Mouse (Mus musculus) naive thymus-derived CD4-positive, alpha-beta T cell, adult 2 months (primary cell): ENCODE measurements around the gene Plin4.
"Not testable (repeated sequence)": the region's sequence is repeated elsewhere in the genome, so short reads cannot be mapped to it uniquely, and the experiment has no call there.

Source experiments
- DNase-seq: peaks from one replicate; pipeline ENCODE4 v3.0.0-alpha.2; 2011; ENCODE audit warnings: low read depth

Plin4 gene

DNA sequence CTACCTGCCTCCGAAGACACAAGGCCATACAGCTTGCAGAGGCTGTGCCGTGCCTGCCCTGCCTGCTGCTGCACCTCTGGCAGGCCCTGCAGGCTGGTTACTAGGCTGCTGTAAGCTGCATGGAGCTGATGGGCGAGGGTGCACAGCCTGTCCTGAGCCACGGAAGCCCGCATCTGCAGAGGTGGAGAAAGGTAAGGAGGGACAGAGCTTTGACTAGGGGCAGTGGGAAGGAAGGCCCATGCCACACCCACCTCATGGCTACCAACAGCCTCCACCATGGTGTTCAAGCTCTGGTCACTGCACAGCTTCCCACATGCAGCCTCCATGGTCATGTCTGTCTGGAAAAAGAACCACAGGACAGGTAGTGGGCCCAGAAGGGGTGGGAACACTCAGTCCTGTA, 7.4 kb downstream of the Plin4 start:
- no peak for DNase-seq

DNA sequence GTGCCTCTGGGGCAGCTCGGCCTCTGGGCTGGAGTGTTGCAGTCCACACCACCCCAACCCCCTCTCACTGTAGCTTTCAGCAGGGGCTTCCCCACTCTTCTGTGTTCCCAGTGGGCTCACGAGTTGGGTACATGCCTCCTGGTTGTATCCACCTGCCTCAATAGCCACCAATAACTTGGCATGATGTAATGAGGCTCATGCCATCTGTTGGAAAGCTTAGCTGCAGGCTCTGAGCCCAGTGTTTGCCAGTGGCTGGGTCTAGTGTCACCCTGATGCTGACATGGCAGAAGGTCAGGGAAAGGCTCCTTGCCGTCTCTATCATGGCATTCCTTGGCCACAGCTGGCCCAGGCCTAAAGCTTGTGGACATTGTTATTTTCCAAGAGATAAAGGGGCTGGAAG, 8.8 kb downstream of the Plin4 start:
- no peak for DNase-seq

DNA sequence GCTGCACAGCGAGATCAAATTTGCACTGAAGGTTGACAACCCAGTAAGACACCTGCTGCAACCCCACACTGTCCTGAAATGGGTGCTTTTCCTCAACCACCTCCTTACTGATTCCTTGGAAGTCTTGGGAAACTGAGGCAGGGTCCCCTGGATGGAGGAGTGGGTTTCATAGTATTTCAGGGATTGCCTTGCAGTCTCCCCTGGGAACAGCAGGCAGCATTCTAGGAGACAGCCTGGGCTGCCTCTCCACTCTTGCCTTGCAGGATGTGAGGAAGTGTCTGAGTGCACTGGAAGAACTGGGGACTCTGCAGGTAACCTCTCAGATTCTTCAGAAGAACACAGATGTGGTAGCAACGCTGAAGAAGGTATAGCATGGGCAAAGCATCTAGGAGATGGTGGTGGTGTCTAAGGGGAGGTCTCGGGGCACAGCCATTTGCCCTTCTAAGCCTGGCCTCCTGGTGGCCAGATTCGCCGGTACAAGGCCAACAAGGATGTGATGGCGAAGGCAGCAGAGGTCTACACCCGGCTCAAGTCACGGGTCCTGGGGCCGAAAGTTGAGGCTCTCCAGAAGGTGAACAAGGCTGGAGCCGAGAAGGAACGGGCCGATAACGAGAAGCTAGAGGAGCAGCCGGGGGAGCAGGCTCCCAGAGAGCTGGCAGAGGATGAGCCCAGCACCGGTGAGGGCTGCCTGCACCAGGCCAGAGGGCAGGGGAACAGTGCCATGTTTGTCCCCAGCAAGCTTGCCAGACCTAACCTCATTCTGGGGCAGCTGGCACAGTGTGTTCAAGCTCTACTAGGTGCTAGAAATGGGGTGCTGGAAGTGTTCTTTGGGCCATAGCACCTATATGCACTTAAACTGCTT, 10.7 kb downstream of the Plin4 start:
- DNase-seq, result no peak

DNA sequence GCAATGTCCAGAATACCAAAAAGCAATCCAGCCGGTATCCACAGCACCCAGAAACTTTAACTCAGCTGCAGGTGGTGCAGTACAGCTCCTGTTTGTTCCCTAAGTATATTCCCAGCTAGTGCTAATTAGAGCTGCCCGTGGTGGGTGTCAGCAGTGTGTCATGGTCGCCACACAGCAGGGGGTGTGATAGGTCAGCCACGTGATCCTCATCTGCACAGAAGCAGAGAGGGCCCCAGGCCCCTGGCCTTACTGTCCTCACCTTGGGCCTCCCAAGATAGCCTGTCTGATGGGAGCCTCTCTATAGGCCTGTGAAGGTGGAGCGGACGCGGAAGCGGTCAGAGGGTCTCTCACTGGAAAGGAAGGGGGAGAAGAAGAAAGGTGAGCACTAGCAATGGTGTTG, 11.4 kb downstream of the Plin4 start:
- DNase-seq, result no peak

DNA sequence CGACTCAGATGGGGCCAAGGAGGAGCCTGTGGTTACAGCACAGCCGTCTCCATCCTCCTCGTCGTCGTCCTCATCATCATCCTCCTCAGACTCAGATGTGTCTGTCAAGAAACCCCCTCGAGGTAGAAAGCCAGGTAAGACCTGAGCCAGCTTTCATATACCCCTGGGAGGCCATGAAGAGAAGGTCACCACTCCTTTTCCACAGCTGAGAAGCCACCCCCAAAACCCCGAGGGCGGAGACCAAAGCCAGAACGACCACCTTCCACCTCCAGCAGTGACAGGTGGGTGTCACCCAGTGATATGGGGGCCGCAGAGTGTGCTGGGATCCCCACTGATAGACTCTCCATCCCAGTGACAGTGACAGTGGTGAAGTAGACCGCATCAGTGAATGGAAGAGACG, 12.7 kb downstream of the Plin4 start:
- DNase-seq, result no peak

DNA sequence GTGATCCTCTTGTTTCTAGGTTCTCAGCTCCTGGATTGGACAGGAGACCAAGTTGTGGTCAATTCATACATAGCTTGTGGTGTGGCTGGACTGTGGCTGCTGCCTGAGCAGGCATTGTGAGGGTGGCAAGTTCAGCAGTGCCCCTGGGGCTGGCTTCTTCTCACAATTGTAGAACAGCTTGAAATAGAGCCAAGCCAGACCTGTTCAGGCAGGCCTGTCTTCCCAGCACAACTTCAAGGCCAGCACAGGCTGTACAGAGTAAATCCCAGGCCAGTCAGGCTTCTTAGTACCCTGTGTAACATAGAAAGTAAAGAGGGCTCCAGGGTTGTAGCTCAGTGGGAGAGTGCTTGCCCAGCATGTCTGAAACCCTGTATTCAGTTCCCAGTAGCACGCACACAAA, 16.8 kb downstream of the Plin4 start:
- DNase-seq, result no peak

DNA sequence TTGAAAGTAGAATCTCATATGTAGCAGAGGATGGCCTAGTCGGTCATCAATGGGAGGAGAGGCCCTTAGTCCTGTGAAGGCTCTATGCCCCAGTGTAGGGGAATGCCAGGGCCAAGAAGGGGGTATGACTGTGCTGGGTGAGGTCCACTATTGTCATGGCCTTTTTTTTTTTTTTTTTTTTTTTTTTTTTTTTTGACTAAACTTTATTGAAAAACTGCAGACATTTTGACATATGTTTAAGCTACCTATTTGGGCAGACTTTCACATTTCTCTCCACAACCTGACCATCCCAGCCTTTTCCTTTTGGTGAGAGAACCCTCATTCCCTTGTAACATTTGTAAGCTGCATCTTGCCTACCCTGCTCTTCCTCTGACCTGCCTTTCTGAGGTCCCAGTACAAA, 17.3 kb downstream of the Plin4 start:
- DNase-seq, result peak; percentile 27

DNA sequence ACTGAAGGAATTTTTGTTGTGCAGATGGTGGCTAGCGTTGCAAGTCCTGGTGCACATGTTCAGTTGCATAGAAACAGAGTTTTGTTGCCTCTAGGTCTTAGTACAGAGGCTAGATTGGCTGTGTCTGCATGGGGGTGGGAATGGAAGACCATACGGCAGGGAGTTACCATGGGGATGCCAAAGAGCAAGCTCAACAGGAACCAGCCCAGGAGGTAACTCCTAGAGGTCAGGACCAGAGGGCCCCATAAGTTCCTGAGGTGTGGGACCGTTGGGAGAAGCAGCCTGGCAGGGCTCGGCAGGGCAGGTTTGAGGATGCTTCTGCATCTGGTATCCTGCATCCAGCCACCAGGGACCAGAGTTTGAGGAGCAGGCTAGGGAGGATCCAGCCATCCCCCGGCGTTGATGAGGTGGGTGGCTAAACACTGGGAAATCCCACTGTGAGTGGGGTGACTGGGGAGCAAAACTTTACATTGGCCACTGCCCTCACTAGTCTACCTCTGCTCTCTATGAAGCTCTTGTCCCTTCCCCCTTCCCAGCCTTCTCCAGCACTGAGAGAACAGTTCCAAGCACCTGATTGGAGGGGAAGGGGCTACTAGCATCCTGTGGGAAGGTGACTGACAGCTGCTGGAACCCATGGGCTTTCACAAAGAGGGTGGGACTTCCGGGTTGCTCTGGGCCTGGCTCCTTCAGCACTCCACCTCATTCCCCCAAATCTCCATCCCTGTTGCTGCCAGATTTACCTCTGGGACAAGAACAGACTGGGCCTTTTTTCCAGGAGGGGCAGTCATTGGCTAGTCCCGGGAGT, 28.6 kb downstream of the Plin4 start:
- DNase-seq, result no peak

DNA sequence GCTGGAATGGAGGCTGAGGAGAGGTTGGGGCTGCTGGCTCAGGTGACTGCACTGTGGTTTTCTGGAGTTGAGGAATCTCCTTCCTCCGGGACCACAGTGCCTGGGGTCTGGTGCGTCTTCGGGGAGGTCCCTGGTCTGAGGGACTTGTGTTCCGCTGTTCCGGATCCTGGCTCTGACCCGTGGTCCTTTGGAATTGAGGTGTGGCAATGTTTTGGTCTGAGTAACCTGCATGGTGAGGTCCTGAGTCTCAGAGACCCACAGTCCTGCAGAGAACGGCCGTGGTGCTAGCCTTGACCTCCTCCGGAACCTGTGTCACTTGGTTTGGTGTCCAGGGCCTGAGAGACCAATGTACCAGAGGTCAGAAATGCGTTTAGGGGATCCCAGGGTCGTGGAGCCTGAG, 29.7 kb downstream of the Plin4 start:
- DNase-seq, result peak; percentile 45

DNA sequence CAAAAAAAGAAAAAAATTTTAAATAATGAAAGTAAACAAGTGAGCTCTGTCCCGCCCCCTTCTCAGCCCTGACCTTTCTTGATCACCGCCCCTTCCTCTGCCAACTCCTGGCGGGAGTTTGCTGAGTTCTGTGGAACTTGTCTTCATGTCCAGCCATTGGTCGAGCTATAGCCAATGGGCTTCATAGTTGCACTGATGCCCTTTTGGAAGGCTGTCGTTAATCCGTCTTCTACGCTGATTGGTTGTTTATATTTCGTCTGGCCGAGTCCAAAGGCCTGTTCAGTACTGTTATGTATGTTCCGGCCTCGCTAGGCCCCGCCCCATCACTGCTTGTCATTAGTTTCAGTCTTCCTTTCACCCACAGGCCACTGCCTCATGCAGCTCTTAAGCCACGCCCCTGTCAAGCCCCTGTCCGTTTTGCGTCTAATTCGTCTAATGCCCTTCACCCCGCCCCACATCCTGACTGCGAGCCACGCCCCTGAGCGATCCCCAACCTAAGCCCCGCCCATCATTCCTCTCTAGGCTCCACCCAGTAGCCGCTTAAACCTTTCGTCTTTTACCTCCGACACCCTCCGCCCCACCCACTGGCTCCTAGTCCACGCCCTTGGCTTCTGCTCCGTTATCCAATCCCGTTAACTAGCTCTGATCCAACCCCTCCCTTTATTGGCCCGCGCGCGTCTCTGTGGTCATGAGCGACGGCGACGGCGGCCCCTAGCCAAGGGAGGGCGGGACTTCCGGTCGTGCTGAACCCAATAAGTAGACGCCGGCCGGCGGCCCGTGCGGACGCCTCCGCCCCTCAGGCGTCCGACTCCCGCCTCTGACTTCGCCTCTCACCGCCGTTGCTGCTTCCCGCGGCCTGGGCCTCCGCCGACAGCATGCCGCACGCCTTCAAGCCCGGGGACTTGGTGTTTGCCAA, 30.5 kb downstream of the Plin4 start, which contains the start of gene Hdgfl2:
Gene Hdgfl2 (plus strand): TSS at position 755 of the 916 bp plus-strand sequence.
- peak; percentile 100 for DNase-seq

DNA sequence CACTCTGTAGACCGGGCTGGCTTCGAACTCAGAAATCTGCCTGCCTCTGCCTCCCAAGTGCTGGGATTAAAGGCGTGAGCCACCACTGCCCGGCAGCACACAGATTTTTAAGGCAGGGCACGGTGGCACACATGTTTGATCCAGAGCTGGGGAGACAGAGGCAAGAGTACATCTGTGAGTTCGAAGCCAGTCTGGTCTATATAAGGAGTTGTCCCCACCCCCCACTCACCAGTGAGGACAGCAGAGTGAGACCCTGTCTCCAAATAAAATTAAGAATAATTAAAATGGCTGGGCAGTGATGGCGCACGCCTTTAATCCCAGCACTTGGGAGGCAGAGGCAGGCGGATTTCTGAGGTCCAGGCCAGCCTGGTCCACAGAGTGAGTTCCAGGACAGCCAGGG, 31.2 kb downstream of the Plin4 start:
- peak; percentile 37 for DNase-seq

DNA sequence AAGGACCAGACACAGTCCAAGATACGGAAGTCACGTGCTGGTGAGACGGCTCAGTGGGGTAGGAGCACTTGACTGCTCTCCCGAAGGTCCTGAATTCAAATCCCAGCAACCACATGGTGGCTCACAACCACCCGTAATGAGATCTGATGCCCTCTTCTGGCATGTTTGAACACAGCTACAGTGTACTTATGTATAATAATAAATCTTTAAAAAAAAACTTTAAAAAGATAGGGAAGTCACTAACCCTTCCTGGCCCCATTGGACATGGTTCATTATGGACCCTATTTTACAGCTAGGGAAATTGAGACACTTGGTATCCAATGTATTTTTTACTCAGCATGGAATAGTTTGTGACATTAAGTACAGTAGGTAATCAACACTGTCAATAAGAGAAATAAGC, 32.1 kb downstream of the Plin4 start:
- no peak for DNase-seq

DNA sequence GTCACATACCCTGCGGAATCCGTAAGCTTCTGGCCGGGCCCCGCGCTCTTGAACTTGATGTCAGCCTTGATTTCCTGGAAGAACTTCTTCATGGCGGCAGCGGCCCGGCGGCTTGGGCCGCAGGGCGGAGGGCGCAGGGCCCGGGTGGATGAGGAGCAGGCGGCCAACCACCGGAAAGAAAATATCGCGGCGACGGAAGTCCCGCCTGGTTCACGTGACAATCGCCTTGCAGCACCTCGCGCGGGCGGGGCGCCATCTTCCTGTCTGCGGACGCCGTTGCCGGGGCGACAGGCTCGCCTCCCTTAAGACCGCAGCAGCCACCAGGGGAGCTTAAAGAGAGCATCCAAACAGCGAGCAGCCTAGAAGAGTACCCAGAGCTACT, 34.8 kb downstream of the Plin4 start, which contains the start of gene Ubxn6:
Gene Ubxn6 (minus strand): TSS at position 202 of the 382 bp plus-strand sequence.
- peak; percentile 97 for DNase-seq

DNA sequence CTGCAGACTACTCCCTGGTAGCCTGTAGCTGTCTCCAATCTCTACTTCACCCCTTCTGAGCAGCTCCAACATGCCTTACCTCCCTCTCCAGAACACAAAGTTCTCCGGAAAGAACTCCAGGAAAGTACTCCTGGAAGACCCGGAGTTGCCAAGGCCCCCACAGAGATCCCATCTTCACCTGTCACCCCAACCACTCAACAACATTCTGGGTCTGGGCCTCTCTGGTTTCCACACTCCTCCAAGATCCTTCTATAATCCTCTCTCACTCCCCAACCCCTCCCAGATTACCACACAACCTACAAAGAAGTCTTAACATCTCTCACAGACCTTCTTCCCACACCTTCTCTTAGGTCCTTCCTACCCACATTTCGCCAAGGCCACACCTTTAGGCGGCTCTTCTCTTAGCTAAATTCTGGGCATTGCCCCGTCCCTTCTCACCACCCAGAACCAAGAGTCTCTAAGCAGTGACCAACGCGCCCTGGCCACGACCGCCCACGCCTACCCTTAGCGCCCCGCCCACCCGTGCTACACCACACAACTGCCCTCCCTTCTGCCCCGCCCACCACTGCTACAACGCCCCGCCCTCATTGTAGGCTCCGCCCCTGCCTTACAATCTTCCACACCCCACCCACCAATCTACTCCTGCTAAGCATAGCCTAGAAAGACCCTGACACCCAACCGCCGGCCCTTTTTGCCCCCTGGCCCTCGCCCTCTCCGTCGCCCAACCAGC, 35.3 kb downstream of the Plin4 start:
- DNase-seq, result peak; percentile 89

DNA sequence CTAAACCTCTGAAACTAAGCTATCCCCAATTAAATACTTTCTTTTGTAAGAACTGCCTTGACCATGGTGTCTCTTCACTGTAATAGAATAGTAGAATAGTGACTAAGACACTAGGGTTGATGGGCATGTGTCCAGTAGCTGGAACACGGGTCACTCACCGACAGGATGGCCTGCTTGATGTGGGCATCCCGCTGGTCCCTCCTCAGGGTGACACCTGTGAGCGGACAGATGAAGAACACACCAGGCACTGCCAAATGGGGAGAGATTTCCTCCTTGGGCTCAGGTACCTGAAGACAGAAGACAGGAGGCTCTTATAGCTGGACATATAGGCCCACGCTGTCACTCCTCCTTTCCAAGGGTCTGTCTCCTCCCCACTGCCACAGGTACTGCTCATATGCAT, 37.4 kb downstream of the Plin4 start:
- no peak for DNase-seq

DNA sequence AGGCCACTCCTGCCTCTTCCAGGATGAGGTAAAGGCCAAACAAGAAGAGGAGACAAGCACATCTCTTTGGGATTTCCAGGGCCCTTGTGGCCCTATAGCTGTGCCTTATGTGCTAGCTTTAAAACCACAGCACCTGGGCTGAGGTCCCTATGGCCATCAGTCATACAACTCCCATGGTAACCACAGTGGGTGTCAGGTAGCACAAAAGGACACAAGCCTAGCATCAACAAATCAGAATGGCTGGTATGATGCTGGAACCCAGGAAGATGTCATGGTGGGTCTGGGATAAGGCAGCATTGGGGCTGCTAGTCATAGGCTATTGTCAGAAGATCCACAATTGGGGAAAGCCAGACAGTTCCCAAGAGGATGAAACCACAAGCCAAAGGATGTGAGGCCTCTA, 38.5 kb downstream of the Plin4 start:
- no peak for DNase-seq

DNA sequence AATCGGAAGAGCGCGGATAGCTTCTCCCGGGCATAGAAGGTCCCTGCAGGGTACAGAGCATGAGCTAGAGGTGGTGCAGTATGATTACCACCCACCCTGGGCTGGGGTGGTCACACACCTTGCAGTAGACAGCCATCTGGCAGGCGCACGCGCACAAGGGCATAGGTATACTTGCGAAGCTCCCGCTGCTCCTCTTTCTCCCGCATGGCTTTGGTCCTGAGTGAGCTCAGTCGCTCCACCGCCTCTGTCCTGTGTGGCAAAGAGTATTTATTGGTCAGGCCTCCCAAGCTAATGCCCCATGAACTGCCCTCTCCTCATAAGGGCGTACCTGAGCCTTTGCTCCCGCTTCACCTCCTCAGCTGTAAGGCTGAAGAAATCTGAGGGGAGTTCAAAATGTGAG, 40.5 kb downstream of the Plin4 start:
- DNase-seq, result no peak

DNA sequence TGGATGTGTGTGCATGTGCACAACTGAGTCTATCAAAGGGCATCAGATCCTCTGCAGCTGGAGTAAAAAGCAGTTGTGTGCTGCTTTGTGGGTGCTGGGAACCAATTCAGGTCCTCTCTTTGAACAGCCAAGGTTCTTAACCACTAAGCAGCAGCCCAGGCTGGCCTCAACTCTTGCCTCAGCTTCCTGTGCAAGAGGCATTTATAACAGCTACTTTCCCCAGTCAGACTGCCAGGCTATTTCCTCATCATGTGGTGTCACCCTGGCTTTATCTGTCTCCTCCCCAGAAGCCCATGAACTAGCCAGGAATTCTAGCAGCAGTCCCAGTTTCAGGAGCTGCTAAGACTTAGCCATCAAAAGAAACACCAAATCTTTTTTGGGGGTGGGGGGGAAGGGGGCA, 43.2 kb downstream of the Plin4 start:
- no peak for DNase-seq

DNA sequence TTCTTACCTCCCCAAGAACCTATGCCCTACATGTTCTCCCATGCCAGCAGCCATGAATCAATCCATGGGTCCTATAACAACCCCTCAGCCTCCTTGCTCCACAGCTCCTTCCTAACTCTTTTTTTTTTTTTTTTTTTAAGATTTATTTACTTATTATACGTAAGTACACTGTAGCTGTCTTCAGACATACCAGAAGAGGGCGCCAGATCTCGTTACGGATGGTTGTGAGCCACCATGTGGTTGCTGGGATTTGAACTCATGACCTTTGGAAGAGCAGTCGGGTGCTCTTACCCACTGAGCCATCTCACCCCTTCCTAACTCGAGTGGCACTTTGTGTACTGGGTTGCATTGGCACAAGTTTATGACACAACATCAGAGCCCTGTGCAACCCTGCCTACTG, 43.9 kb downstream of the Plin4 start:
- not testable (repeated sequence) for DNase-seq

DNA sequence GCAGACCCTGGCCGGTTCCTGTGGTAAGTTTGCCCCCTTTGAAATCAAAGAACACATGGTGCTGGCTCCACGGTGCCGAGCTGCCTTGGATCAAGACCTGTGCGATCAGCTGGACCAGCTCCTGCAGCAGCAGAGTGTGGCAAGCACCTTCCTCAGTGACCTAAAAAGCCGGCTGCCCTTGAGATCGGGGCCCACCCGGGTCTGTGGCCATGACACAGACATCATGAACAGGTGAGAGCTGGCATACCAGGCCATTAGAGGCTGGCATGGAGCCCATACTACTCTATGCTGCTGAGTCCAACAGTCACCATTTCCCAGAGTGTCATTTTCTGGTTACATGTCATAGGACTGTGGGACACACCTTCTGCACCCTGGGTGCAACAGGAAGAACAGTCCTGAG, 47.5 kb downstream of the Plin4 start:
- DNase-seq, result no peak

DNA sequence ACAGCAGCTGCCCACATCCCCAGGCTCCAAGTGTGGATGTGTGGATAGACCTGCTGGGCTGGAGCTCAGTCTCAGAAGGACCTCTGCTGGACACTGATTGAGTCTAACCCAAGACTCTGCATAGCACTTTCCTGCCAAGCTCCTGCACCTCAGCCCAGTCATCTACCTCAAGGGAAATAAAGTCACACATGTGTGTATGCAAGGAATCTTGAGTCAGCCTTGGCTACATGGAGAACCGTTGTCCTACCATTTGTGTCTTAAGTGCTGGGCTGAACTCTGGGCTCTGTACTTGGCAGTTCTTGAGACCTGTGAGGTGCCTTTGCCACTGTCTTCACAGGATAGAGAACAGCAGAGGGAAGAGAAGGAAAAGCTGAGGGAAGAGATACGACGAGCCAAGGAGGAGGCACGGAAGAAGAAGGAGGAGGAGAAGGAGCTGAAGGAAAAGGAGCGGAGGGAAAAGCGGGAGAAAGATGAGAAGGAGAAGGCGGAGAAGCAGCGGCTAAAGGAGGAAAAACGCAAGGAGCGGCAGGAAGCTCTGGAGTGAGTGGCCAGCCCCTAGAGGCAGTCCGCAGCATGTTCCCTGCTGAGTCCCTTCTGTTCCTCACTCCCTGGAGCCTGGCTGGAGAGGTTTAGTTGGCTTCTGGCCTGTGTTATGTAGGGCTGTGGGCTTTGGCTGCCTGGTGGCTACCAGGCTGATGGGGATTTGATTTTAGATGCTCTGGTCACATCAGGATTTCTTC, 52.1 kb downstream of the Plin4 start:
- no peak for DNase-seq
